ENCODE assay signal across 9 mouse cellular contexts in genomic region chr10:8213266-8213905, GRCm38 (mm10).
DNase-seq lines count a peak whose midpoint lies in the region; ATAC-seq and TF ChIP-seq lines count a peak whose summit lies in the region.
"Had no signal": no experiment of that assay in that cellular context is flagged by ENCODE, and none has a peak within 500 bp of the region (broad histone marks: within the 10 kb centered on the region; RNA-seq: fewer than 3 reads in every experiment).

No protein-coding gene starts in this region.

- peak; percentile 77 for ATAC-seq in lung, embryonic 16.5 days (ENCODE audit: low read depth)
- 0 out of 2 replicates have a peak, but pooled peaks have one; percentile 66 for ATAC-seq in intestine, embryonic 14.5 days (replicated peaks; ENCODE audit: low FRiP score, low TSS enrichment, low read depth)
- peak; percentile 70; the same call in 1 of the 2 replicates for ATAC-seq in stomach, embryonic 14.5 days (ENCODE audit: insufficient number of reproducible peaks, insufficient read depth, low FRiP score, low read depth)
- no peak for ATAC-seq in monocyte, adult 5-6 weeks (replicated peaks; ENCODE audit: insufficient number of reproducible peaks, low FRiP score, low TSS enrichment, poor library complexity, severe bottlenecking)

- H3K27me3 ChIP-seq in lung, embryonic 16.5 days (ENCODE audit: control insufficient read depth, insufficient read depth, low read depth, low read length), result no peaks in the 10 kb centered on the region
- no peaks in the 10 kb centered on the region for H3K27me3 ChIP-seq in intestine, embryonic 14.5 days (replicated peaks; ENCODE audit: control insufficient read depth, insufficient read depth, low read length)
- no peaks in the 10 kb centered on the region for H3K27me3 ChIP-seq in stomach, embryonic 14.5 days (ENCODE audit: control insufficient read depth, insufficient read depth, low read length)

- no peak overlapping the region for H3K9ac ChIP-seq in lung, embryonic 16.5 days (ENCODE audit: low read length)
- H3K9ac ChIP-seq in intestine, embryonic 14.5 days (ENCODE audit: low read length), result no peak overlapping the region
- H3K9ac ChIP-seq in stomach, embryonic 14.5 days (replicated peaks; ENCODE audit: low read depth, low read length), result no peak overlapping the region
- H3K9ac ChIP-seq: liver, embryonic 14.5 days had no signal

- no peaks in the 10 kb centered on the region for H3K9me3 ChIP-seq in lung, embryonic 16.5 days (ENCODE audit: control insufficient read depth, low read length)
- no peaks in the 10 kb centered on the region for H3K9me3 ChIP-seq in intestine, embryonic 14.5 days (ENCODE audit: control insufficient read depth, low read length)
- no peaks in the 10 kb centered on the region for H3K9me3 ChIP-seq in stomach, embryonic 14.5 days (ENCODE audit: control insufficient read depth, low read depth, low read length)

- H3K36me3 ChIP-seq in lung, embryonic 16.5 days (ENCODE audit: control insufficient read depth, insufficient read depth, low read length), result no peaks in the 10 kb centered on the region
- H3K36me3 ChIP-seq in intestine, embryonic 14.5 days (ENCODE audit: control insufficient read depth, insufficient read depth, low read length), result no peaks in the 10 kb centered on the region
- no peaks in the 10 kb centered on the region for H3K36me3 ChIP-seq in stomach, embryonic 14.5 days (ENCODE audit: control insufficient read depth, insufficient read depth, low read length)

- DNase-seq in gastrocnemius, adult 2 months, result no peak
- no peak for DNase-seq in gastrocnemius, postnatal 10 days
- no peak for DNase-seq in lung, postnatal 14 days
- DNase-seq in intestine, embryonic 14.5 days (ENCODE audit: low spot score), result no peak
- no peak for DNase-seq in frontal cortex, postnatal 36 days (ENCODE audit: low spot score in 2 of 2)

- H3K4me1 ChIP-seq in lung, embryonic 16.5 days (replicated peaks; ENCODE audit: control insufficient read depth, insufficient read depth, low read length), result peaks cover 21% of the 10 kb centered on the region
- peaks cover 18% of the 10 kb centered on the region for H3K4me1 ChIP-seq in intestine, embryonic 14.5 days (replicated peaks; ENCODE audit: control insufficient read depth, insufficient read depth, low read length)
- H3K4me1 ChIP-seq in stomach, embryonic 14.5 days (ENCODE audit: control insufficient read depth, insufficient read depth, low read length), result peaks cover 18% of the 10 kb centered on the region

- WGBS in lung, embryonic 16.5 days, result 13% methylated on average over 10 of the region's 10 CpGs
- 23% methylated on average over 10 of the region's 10 CpGs for WGBS in intestine, embryonic 14.5 days
- 20% methylated on average over 10 of the region's 10 CpGs for WGBS in stomach, embryonic 14.5 days

- H3K27ac ChIP-seq in gastrocnemius, adult 2 months, result no peak overlapping the region
- no peak overlapping the region; the same call in none of the 2 replicates for H3K27ac ChIP-seq in lung, embryonic 16.5 days (ENCODE audit: low read length)
- H3K27ac ChIP-seq in intestine, embryonic 14.5 days (ENCODE audit: low read depth), result peak overlapping the region; percentile 34; the same call in 1 of the 2 replicates
- peak overlapping the region; percentile 73; the same call in 1 of the 2 replicates for H3K27ac ChIP-seq in stomach, embryonic 14.5 days (ENCODE audit: low read length)
- H3K27ac ChIP-seq: liver, embryonic 14.5 days had no signal

- intact Hi-C loops in gastrocnemius, adult 2 months (cut with DNase I), result no loop called here

- no peak for TF ChIP-seq CTCF in gastrocnemius, adult 2 months (IDR thresholded peaks at IDR 0.05)

- peak overlapping the region; percentile 17; the same call in 1 of the 2 replicates for H3K4me3 ChIP-seq in gastrocnemius, adult 2 months
- H3K4me3 ChIP-seq in lung, embryonic 16.5 days (ENCODE audit: low read length), result no peak overlapping the region
- H3K4me3 ChIP-seq in intestine, embryonic 14.5 days (ENCODE audit: low read depth, low read length), result no peak overlapping the region
- no peak overlapping the region for H3K4me3 ChIP-seq in stomach, embryonic 14.5 days (ENCODE audit: low read depth, low read length)

- peak overlapping the region; percentile 38 for H3K4me2 ChIP-seq in lung, embryonic 16.5 days (ENCODE audit: low read depth, low read length)
- H3K4me2 ChIP-seq in intestine, embryonic 14.5 days (ENCODE audit: low read length), result peak overlapping the region; percentile 27
- H3K4me2 ChIP-seq in stomach, embryonic 14.5 days (replicated peaks; ENCODE audit: low read depth, low read length), result 0 out of 2 replicates have a peak overlapping the region, but pooled peaks have one; percentile 24

Comparison
In these comparisons a context has a peak if more than half of its experiments do, and no peak if none do; other contexts are left out.
1. H3K27ac ChIP-seq: peak in intestine, embryonic 14.5 days (single experiment) and stomach, embryonic 14.5 days (single experiment); none in gastrocnemius, adult 2 months (single experiment) and lung, embryonic 16.5 days (single experiment).
2. Peak in every context shown above with its lines, with median percentiles within 50 percentile points of each other: H3K4me2 ChIP-seq.